Mouse (Mus musculus) forebrain, postnatal 0 days (tissue): ENCODE results near the gene Gm17349. TPM values are rescaled to one million over a fixed set of nuclear protein-coding genes. Genes with fewer than 3 reads are reported as not detected.
A peak's percentile ranks its signal among the peaks of the same experiment; 100 is the strongest.
"Not testable (repeated sequence)": the region's sequence is repeated elsewhere in the genome, so short reads cannot be mapped to it uniquely, and the experiment has no call there.

ENCODE experiments used
- ATAC-seq: fragments of 200-750 bp; cut with Nextera tagmentation; 2 replicates; pipeline ENCODE4 v1.8.0; 2017; ENCODE audit warnings: mild to moderate bottlenecking, moderate library complexity
- DNase-seq: peaks from one replicate; pipeline ENCODE4 v3.0.0-alpha.2; 2015
- H3K27ac ChIP-seq: fragments of 300-500 bp; sonication (generic); 2 replicates; pipeline ENCODE4 v1.5.1; 2014; ENCODE audit warnings: low read depth, mild to moderate bottlenecking, antibody characterized with exemption, low read length, moderate library complexity, mixed read lengths
- H3K27me3 ChIP-seq: fragments of 300-500 bp; sonication (generic); 2 replicates; pipeline ENCODE4 v1.6.1; 2014; ENCODE audit warnings: mild to moderate bottlenecking, low read length, mixed read lengths; ENCODE audit not compliant: insufficient read depth
- H3K36me3 ChIP-seq: fragments of 300-500 bp; sonication (generic); 2 replicates; pipeline ENCODE4 v1.6.1; 2014; ENCODE audit warnings: mild to moderate bottlenecking, moderate library complexity; ENCODE audit not compliant: insufficient read depth
- H3K4me1 ChIP-seq: fragments of 300-500 bp; sonication (generic); 2 replicates; pipeline ENCODE4 v1.6.1; 2014; ENCODE audit warnings: antibody characterized with exemption; ENCODE audit not compliant: insufficient read depth
- H3K4me2 ChIP-seq: fragments of 300-500 bp; sonication (generic); 2 replicates; pipeline ENCODE4 v1.6.1; 2014; ENCODE audit warnings: low read depth, mild to moderate bottlenecking, moderate library complexity
- H3K4me3 ChIP-seq: fragments of 300-500 bp; sonication (generic); 2 replicates; pipeline ENCODE4 v1.5.1; 2014; ENCODE audit warnings: low read depth, low read length, mixed read lengths
- H3K9ac ChIP-seq: fragments of 300-500 bp; sonication (generic); 2 replicates; pipeline ENCODE4 v1.6.1; 2014; ENCODE audit warnings: mild to moderate bottlenecking
- H3K9me3 ChIP-seq: fragments of 300-500 bp; sonication (generic); 2 replicates; pipeline ENCODE4 v1.6.1; 2016; ENCODE audit warnings: low read length
- CTCF ChIP-seq: sonication (generic); IDR thresholded peaks from 2 replicates; pipeline ENCODE4 v1.5.1; 2016; ENCODE audit warnings: antibody characterized with exemption, control low read depth, low read depth
- WGBS: fragments of 180-500 bp; shearing (Covaris S2); extraction: QIAGEN DNeasy Blood & Tissue Kit; methylation state at CpG from one replicate; pipeline ENCODE4 v1.1.7; 2014; 5-methylcytosine and 5-hydroxymethylcytosine counted together
- polyA plus RNA-seq: library from polyadenylated mRNA; unstranded; fragments of >200 nt; fragmentation: Nextera tagmentation; extraction: Ambion mirVana; gene quantifications from 2 replicates; pipeline ENCODE4 v1.2.1, GENCODE M21; 2015
- total RNA-seq: library from RNA; depleted of rRNA; stranded (reverse); fragments of >200 nt; gene quantifications from 2 replicates; pipeline ENCODE4 v1.2.3, GENCODE M21; 2014

Gm17349 gene
- total and polyA plus RNA-seq, 2 experiments from 2014 or later: not detected

GRCm38 (mm10) chr15:99731167-99731566 lies 25.9 kb upstream of the Gm17349 start:
- no peaks in the 10 kb centered on the region for H3K4me1 ChIP-seq
- ATAC-seq: no peak
- H3K4me2 ChIP-seq: no peak overlapping the region
- no peak for DNase-seq
- no peaks in the 10 kb centered on the region for H3K9me3 ChIP-seq
- TF ChIP-seq CTCF: no peak
- no peak overlapping the region for H3K27ac ChIP-seq
- H3K27me3 ChIP-seq: no peaks in the 10 kb centered on the region
- no peak overlapping the region for H3K9ac ChIP-seq
- no peak overlapping the region for H3K4me3 ChIP-seq
- 100% methylated on average over 2 of the region's 2 CpGs for WGBS
- H3K36me3 ChIP-seq: peaks cover 23% of the 10 kb centered on the region; the same call in 1 of the 2 replicates

DNA sequence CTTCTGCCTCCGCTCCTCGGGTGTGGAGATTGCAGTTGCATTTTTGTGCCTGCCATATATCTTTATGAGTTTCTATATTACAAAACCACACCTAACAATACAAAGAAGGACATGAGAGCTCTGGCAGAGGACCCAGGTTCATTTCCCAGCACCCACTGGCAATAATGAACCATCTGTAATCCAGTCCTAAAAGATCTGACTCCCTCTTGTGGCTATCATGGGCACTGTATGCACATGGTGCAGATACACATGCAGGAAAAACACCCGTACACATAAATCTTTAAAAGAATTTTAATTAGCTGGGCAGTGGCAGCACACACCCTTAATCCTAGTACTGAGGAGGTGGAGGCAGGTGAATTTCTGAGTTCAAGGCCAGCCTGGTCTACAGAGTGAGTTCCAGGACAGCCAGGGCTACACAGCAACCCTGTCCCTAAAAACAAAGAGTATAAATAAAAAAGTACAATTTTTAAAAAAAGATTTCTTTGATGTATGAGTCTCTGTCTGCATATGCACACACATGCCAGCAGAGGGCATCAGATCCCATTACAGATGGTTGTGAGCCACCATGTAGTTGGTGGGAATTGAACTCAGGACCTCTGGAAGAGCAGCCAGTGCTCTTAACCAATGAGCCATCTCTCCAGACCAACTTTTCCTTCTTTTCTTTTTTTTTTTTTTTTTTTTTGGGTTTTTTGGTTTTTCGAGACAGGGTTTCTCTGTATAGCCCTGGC lies 23.9 kb upstream of the Gm17349 start:
- Histone ChIP-seq H3K4me2 (no peak overlapping the region), H3K36me3 (peaks cover 12% of the 10 kb centered on the region; the same call in 1 of the 2 replicates), H3K27ac (no peak overlapping the region), H3K27me3 (no peaks in the 10 kb centered on the region), H3K9me3 (no peaks in the 10 kb centered on the region), H3K9ac (no peak overlapping the region), H3K4me3 (no peak overlapping the region), H3K4me1 (no peaks in the 10 kb centered on the region)
- DNase-seq (no peak), ATAC-seq (no peak)
- 94% methylated on average over 3 of the region's 4 CpGs for WGBS
- TF ChIP-seq CTCF: no peak; the same call in 1 of the 2 replicates

GRCm38 (mm10) chr15:99728211-99728610 lies 22.9 kb upstream of the Gm17349 start:
- DNase-seq (no peak), ATAC-seq (no peak)
- Histone ChIP-seq H3K4me1 (no peaks in the 10 kb centered on the region), H3K9me3 (no peaks in the 10 kb centered on the region), H3K9ac (no peak overlapping the region), H3K27me3 (no peaks in the 10 kb centered on the region), H3K4me2 (no peak overlapping the region), H3K4me3 (no peak overlapping the region), H3K27ac (no peak overlapping the region), H3K36me3 (peaks cover 16% of the 10 kb centered on the region)
- TF ChIP-seq CTCF: no peak
- WGBS: 95% methylated on average over 5 of the region's 5 CpGs

DNA sequence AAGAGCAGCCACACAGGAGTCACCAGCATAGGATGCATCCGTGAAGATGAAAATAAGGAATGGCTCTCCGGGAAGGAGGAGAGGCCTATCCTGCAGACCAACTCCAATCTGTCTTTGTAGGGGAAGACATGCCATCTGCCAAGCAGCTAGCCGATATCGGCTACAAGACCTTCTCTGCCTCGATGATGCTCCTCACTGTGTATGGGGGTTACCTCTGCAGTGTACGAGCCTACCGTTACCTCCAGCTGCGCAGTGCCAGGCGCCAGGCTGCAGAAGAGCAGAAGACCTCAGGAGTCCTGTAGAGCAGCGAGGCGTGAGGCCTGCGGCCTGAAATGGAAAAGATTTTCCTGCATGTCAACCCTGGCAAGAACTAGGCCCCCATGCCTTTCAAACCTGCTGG lies 22.2 kb upstream of the Gm17349 start:
- no peaks in the 10 kb centered on the region for H3K9me3 ChIP-seq
- WGBS: 96% methylated on average over 12 of the region's 12 CpGs
- H3K4me1 ChIP-seq: no peaks in the 10 kb centered on the region
- DNase-seq (no peak), ATAC-seq (no peak)
- peaks cover 18% of the 10 kb centered on the region for H3K36me3 ChIP-seq
- no peak for TF ChIP-seq CTCF
- H3K4me2 ChIP-seq: no peak overlapping the region
- no peak overlapping the region for H3K27ac ChIP-seq
- no peak overlapping the region for H3K4me3 ChIP-seq
- no peaks in the 10 kb centered on the region for H3K27me3 ChIP-seq
- no peak overlapping the region for H3K9ac ChIP-seq

GRCm38 (mm10) chr15:99727039-99727438 lies 21.7 kb upstream of the Gm17349 start:
- WGBS: 95% methylated on average over 4 of the region's 5 CpGs
- not testable (repeated sequence) for H3K4me2 ChIP-seq, H3K27me3 ChIP-seq, H3K9me3 ChIP-seq, H3K9ac ChIP-seq, DNase-seq, H3K4me3 ChIP-seq, H3K4me1 ChIP-seq, H3K27ac ChIP-seq, ATAC-seq
- peaks cover 23% of the 10 kb centered on the region for H3K36me3 ChIP-seq

DNA sequence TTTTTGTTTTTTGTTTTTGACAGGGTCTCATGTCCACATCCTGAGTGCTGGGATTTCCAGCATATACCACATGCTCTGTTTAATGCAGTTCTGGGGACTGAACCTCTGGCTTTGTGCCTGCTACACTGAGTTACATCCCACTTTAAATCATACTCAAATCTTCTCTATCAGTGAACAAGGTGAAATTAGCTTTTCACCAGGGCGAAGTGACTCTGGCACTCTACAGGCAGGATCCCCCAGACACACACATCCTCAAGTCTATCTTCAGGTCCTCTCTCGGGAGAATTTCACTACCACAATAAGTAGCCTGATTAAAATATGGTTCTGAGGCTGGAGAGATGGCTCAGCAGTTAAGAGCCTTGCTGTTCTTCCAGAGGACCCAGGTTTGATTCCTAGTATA lies 21.3 kb upstream of the Gm17349 start:
- Histone ChIP-seq H3K4me2 (peak overlapping the region; percentile 86), H3K27ac (no peak overlapping the region), H3K9me3 (no peaks in the 10 kb centered on the region), H3K9ac (peak overlapping the region; percentile 84; the same call in 1 of the 2 replicates), H3K4me3 (peak overlapping the region; percentile 74), H3K36me3 (peaks cover 24% of the 10 kb centered on the region), H3K27me3 (no peaks in the 10 kb centered on the region), H3K4me1 (no peaks in the 10 kb centered on the region)
- 77% methylated on average over 2 of the region's 2 CpGs for WGBS
- DNase-seq (no peak), ATAC-seq (no peak)
- no peak for TF ChIP-seq CTCF

GRCm38 (mm10) chr15:99725341-99726155 lies 20.3 kb upstream of the Gm17349 start, which contains the start of gene Cox14:
TSS of gene Cox14 (plus strand) at chr15:99725618.
- H3K4me2 ChIP-seq: peak within 1 kb of the TSS; percentile 86
- TF ChIP-seq CTCF: peak; percentile 96
- under 1% methylated on average over 68 of the region's 68 CpGs for WGBS
- peaks cover 28% of the 10 kb centered on the region for H3K36me3 ChIP-seq
- no peaks in the 10 kb centered on the region for H3K9me3 ChIP-seq
- H3K27ac ChIP-seq: peak within 1 kb of the TSS; percentile 89
- ATAC-seq (peak; percentile 96), DNase-seq (peak; percentile 99)
- H3K4me1 ChIP-seq: no peaks in the 10 kb centered on the region
- no peaks in the 10 kb centered on the region for H3K27me3 ChIP-seq
- H3K9ac ChIP-seq: peak within 1 kb of the TSS; percentile 84
- peak within 1 kb of the TSS; percentile 74 for H3K4me3 ChIP-seq
